Mouse (Mus musculus) cerebellum, adult (tissue): ENCODE results near the gene Ifna9.
A peak's percentile ranks its signal among the peaks of the same experiment; 100 is the strongest.
"Not testable (repeated sequence)": the region's sequence is repeated elsewhere in the genome, so short reads cannot be mapped to it uniquely, and the experiment has no call there.

Experiments
- ATAC-seq: cut with Nextera tagmentation; 2 replicates; pipeline ENCODE4 v1.9.2; 2017; ENCODE audit warnings: mild to moderate bottlenecking, moderate library complexity, mixed read lengths; ENCODE audit not compliant: insufficient number of reproducible peaks, low FRiP score, low TSS enrichment

The Ifna9 gene

DNA sequence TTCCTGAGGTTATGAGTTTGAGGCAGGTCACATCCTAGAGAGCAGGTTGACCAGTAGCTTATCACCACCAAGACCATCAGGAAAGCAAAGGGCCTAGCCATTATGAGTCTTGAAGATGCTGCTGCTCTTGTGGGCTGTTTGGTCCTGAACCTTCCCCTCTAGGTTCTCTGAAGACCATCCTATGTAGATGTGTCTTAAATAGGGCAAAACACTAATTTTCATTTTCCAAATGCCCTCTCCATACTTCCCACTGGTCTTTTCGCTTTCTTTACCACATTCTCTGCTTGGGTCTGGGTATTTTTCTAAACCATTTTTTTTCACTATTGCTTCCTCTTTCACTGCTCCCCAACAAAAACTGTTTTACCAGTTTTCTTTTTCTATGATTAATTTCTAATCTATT, at the start of gene Ifna9:
TSS of gene Ifna9 (minus strand) at position 101 of the 400 bp plus-strand sequence.
- ATAC-seq: no peak

DNA sequence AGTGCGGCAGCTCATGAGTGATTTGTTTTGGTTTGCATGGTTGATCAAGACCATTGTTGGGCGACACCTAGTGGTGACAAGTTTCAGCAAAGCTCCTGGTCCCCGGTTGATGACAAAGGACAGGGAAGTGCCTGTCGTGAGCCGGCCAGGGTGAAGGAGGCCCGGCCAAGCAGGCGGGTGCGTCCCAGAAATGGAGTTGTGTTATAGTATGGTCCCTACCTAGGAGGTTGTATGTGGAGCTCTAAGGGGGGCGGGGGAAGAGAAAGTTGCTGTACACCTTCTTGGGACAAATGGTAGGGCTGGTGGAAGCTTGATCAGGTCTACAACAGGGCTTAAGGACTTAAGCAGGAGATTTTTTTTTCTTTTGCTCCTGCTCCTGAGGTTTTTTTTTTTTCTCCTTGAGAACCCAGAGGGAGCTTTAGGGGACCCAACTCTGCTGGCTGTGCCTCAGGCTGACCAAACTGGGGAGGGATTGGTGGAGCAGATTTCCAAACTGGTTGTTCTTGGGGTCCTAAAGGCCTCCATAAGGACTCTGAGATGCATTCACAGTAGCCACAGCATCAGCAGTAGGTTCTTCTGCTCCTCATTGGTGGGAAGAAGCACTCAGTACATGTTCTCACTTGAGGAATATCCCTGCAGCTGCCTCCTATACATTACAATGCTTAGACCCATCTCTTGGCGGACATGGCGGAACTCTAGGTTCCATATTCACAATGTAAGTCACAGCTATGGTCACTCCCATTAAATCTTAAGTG, 49.1 kb upstream of the Ifna9 start:
- peak; percentile 97 for ATAC-seq

DNA sequence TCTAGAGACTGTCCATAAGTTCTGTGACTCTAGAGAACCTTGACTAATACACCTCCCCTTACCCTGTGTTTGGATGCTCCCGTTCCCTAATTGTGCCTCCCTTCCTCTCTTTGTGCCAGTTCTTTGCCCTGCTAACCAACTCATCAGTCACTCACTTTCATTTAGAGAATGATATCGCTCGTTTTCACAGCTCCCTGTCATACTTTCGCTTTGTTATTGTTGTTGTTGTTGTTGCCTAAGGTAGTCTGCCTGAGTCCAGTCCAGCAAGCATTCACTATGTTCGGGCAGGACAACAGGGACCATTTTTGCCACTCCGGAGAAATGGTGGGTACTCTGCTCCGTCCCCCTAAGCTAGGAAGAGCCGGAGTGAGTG, 48.5 kb upstream of the Ifna9 start:
- ATAC-seq: peak; percentile 62; the same call in 1 of the 2 replicates

DNA sequence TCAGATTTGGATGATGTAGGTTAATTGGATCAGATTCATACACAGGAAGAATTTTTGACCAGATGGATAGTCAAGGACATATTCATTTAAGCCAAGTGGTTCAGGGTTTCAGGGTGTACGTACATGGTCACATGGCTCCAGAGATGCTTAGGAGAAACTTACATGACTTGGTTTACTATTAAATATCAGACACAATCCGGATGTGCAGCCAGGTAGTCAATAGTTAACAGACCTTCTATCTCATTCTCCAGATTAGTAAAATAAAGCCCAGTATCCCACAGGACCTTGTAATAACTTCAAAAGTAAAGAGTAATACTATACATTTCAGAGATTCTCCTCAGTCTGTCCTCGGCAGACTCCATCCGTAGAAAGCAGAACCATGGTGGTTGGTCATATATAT, 42.1 kb upstream of the Ifna9 start, which contains the start of gene C87499:
TSS of gene C87499 (minus strand) at position 101 of the 400 bp plus-strand sequence.
- ATAC-seq: no peak

DNA sequence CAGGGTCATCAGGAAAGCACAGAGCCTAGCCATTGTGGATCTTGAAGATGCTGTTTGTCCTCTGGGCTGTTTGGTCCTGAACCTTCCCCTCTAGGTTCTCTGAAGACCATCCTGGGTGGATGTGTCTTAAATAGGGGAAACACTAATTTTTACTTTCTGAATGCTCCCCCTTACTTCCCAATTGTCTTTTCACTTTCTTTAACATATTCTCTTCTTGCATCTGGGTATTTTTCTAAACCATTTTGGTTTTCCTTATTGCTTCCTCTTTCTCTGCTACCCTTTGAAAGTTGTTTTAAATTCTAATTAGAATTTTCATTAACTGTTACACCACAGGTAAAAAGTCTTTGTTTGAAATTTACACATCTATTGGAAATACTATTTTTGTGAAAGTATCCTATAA, 11.1 kb upstream of the Ifna9 start, which contains the start of gene Ifna12:
TSS of gene Ifna12 (minus strand) at position 101 of the 400 bp plus-strand sequence.
- no peak for ATAC-seq

DNA sequence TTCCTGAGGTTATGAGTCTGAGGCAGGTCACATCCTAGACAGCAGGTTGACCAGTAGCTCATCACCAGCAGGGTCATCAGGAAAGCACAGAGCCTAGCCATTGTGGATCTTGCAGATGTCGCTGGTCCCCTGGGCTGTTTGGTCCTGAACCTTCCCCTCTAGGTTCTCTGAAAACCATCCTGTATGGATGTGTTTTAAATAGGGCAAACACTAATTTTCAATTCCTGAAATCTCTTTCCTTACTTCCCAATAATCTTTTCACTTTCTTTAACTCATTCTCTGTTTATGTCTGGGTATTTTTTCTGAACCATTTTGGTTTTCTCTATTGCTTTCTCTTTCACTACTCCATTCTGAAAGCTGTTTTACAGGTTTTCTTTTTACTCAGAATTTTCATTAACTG, 20.5 kb downstream of the Ifna9 start, which contains the start of gene Ifna14:
TSS of gene Ifna14 (minus strand) at position 101 of the 400 bp plus-strand sequence.
- ATAC-seq: no peak

DNA sequence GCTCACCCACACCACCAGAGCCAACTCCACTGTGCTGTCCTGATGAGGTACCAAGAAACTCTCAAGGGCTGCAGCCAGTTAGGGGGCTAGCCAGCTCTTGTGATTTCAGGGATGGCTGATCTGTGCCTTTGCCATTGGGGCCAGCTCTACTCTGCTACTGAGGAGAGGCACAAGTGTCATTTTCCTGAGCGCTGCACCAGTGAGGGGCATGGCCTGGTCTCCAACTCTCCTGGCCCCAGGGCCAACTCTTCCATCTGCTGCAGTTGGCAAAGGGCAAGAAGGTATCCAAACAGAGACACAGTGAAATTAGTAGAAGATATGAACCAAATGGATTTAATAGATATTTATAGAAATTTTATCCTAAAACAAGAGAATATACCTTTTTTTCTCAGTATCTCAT, 30.4 kb downstream of the Ifna9 start:
- ATAC-seq: peak; percentile 100

DNA sequence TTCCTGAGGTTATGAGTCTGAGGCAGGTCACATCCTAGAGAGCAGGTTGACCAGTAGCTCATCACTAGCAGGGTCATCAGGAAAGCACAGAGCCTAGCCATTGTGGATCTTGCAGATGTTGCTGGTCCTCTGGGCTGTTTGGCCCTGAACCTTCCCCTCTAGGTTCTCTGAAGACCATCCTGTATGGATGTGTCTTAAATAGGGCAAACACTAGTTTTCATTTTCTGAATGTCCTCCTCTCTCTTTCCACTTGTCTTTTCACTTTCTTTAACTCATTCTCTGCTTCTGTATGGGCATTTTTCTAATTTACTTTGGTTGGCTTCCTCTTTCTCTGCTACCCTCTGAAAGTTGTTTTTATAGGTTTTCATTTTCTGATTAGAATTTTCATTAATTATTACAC, 34.0 kb downstream of the Ifna9 start, which contains the start of gene Ifna15:
TSS of gene Ifna15 (minus strand) at position 101 of the 400 bp plus-strand sequence.
- not testable (repeated sequence) for ATAC-seq

DNA sequence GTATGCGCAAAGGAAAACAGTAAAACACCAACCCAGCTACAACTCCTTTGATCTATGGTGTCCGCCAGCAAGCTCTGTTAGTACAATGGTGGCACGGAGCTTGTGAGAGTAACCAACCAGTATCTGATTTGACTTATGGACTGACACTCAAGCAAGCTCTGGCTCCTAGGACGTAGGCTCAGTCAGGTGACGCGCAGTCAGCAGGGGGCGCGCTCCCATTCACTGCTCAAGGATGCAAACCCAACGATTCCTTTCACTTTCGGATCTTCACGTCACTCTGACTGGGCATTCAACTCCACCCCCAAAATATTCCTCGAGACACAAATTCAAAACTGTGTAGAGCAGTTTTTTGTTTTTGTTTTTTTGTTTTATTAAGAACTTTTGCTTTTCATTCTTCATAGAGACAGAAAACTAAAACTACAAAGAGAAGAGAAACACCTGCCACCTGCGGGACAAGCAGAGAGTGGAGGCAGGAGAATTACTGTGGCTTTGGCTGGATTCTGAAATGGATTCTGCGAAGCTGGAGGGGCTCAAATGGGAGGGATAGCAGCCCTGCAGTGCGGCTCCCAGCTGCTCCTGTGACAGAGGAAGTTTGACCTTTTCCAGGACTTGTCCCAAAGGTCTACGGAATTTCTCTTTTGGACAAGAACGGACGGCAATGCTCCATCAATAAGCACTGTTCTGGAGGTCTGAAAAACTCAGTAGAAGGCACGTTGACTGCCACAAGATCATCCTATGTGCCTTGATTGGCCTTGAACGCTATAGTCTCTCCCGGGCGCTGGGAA, 41.8 kb downstream of the Ifna9 start:
- ATAC-seq: peak; percentile 83

DNA sequence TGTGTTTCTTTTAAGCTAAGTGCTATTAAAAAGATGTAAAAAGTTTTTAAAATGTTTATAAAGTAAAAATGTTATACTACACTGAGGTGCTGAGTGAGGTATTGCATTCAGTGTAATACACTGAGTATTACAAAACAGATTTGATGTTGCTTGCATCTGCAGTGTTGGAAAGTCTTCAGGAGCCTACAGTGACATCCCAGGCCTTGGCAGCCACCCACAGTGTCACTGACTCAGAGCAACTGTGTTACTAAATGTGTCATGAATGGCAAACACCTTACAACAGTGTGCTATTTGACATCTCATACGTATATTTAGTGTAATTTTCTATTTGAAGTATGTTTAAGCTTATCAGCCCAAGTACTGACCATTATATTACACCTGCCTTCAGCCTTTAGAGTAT, 44.2 kb downstream of the Ifna9 start:
- ATAC-seq: no peak

DNA sequence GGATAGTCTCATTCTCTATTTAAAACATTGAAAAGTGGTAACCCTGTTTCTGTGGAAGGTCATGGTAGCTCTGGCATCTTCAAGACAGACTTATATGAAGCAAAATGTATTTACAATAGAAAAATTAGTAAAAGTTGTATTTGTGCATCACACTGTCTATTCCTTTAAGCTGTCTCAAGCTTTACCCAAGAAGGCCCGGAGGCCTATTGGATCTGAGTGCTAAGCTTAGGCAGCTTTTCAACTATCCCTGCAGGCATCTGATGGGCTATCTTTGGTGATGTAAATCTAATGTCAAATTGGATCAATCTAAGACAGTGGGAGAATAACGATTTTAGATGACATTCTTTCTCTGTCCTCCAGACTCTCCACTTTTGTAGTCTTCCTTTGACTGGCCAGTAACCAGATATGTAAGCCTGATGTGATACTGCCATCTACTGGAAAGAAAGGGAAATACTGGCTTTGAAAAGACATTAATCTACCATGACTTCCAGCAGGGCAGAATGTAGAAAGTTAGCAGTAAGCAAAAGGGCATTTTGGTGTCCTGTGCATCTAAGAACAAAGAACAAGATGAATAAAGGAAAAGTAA, 48.4 kb downstream of the Ifna9 start:
- ATAC-seq: peak; percentile 78
